Mouse (Mus musculus): Measurements from ENCODE around the gene Rasgrp2.
A peak's percentile ranks its signal among the peaks of the same experiment; 100 is the strongest.

The Rasgrp2 gene

DNA sequence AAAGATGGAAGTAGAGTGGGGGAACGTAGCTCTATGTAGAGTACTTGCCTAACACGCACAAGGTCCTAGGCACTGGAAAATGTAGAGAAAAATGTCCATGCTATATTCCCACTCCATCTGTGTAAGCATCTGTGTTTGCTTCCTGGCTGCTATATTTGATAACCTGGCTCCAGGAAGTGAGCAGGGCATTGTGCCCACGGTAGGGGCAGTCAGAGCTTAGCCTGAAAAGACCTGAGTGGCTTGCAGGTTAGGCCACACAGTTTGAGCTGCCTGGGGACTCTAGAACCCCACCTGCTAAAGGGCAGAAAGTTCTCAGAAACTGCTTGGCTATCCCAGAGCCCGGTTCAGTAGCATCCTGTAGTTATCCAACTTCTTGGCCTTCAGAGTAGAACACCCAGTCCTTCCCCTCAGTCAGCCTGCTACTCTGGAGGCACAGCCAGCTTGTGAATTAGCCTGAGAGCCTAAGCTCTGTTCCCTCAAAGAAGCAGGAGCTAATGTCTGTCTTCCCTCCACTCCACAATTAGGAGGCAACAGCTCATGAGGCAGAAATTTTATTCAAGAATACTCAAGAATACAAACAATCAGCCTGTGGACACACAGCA, 16.7 kb upstream of the Rasgrp2 start:
- DNase-seq (ENCODE audit: low spot score), result no peak

DNA sequence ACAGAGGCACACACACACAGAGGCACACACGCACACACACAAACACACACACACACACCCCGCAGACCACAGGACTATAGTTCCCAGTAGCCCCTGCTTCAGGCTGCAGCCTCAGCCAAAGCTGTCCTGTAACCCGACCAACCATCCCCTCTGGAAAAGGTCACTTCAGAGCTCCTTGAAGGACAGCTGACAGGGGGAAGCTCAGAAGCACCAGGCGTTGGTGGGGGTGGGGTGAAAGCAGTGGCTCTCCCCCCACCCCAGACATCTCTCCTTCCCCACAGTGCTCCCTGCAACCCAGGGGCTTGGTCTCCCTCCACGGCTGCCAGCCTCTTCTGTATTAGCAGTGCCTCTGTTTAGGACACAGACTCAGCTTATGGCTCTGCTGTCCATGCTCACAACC, 15.7 kb upstream of the Rasgrp2 start:
- DNase-seq (ENCODE audit: low spot score), result no peak

DNA sequence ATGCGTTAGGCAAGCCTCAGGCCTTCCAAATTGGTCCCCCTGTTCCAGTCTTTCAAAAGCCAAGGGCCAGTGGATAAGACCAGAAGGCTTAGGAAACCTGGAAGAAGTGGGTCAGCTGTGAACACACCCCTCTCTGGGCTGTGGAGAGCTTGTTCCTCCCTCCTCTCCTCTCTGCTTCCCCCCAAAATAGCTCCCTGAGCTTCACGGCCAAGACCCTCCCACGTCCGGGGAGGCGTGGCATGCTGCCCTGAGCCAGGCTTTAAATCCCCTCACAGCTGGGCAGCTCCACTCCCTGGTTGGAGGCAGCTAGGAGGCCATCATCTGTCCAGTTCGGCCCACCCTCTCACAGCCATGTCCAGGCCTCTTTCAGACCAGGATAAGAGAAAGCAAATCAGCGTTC, 15.0 kb upstream of the Rasgrp2 start, which contains the start of gene Pygm:
Gene Pygm (plus strand): TSS at position 272 of the 400 bp plus-strand sequence.
- DNase-seq (ENCODE audit: low spot score), result no peak

DNA sequence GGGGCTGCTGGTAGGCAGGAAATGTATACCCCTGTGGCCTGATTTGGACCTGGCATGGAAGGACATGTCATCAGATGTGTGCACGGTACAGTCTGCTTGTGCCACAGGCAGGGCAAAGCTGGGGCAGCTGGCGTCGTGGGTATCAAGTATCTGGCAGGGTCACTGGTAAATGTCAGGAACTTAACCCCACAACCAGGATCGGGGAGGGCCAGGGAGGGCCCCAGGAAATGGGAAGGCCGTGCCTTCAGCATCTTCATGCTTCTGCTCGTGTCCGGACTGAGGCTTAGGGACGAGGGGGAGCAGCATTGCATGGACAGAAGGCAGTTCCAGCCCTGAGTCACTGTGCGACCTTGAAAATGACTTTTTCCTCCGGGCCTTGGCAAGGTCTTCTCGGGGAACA, 14.2 kb upstream of the Rasgrp2 start:
- DNase-seq (ENCODE audit: low spot score), result no peak

DNA sequence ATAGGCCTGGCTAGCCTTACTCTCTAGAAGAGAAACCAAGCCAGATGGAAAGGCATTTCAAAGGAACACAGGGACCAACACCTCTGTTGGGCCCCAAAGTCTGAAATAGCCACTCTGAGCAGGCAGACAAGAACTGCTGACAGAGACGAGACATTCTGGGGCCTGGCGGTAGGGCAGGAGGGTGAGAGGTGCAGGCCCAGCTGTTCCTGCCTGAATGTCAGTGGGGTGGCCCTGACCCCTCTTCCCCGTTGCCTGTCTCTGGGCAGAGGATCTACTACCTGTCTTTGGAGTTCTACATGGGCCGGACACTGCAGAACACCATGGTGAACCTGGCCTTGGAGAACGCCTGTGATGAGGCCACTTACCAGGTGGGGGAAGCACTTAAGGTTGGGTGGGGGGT, 13.7 kb upstream of the Rasgrp2 start:
- DNase-seq (ENCODE audit: low spot score), result no peak

DNA sequence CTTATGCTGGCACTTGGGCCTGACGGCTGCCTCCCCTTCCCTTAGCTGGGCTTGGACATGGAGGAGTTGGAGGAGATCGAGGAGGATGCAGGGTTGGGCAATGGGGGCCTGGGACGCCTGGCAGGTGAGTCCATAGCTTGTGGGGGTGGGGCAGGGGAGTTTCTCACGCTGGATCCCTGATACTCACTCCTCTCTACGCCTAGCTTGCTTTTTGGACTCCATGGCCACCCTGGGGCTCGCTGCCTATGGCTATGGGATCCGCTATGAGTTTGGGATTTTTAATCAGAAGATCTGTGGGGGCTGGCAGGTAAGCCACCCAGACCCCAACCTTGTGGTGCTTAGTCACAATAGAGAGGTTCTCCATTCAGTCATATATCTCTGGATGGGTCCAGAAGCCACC, 13.3 kb upstream of the Rasgrp2 start:
- no peak for DNase-seq (ENCODE audit: low spot score)

DNA sequence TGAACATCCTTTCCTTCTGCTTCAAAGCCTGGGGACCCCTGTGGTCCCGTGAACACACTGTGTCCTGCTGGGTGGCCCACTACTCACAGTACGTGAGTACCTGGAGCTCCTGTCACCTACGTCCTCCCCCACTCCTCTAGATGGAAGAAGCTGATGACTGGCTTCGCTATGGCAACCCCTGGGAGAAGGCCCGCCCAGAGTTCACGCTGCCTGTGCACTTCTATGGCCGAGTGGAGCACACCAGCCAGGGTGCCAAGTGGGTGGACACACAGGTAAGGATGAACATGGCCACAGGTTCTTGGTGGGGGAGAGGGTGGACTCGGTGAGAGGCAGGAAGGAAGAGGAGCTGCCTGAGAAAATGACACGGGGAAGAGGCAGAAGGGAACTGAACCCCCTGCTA, 12.9 kb upstream of the Rasgrp2 start:
- DNase-seq (ENCODE audit: low spot score), result no peak

DNA sequence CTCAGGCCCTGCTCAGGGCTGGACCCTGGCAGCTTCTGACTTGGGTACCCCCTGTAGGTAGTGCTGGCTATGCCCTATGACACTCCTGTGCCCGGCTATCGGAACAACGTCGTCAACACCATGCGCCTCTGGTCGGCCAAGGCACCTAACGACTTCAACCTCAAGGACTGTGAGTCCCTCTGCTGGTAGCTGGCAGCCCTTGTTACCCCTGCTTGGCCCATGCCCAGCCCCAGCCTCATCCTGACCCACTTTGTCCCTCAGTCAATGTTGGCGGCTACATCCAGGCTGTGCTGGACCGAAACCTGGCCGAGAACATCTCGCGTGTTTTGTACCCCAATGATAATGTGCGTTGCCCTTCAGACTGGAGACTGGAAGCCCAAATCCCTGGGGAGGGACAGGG, 11.1 kb upstream of the Rasgrp2 start:
- DNase-seq (ENCODE audit: low spot score), result no peak

DNA sequence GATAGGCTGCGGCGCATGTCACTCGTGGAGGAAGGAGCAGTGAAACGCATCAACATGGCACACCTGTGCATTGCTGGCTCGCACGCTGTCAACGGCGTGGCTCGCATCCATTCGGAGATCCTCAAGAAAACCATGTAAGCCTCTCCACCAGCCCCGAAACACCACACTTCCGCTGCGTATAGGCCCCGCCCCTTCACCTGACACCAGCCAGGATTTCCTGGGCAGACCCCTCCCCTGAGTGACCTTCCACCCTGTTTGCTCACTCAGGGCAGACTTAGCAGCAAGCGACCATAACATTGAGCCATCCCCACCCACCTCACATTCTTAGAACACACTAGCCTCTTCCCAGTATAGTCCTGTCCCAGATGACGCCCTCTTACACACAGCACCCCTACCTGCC, 9.3 kb upstream of the Rasgrp2 start:
- DNase-seq (ENCODE audit: low spot score), result no peak

DNA sequence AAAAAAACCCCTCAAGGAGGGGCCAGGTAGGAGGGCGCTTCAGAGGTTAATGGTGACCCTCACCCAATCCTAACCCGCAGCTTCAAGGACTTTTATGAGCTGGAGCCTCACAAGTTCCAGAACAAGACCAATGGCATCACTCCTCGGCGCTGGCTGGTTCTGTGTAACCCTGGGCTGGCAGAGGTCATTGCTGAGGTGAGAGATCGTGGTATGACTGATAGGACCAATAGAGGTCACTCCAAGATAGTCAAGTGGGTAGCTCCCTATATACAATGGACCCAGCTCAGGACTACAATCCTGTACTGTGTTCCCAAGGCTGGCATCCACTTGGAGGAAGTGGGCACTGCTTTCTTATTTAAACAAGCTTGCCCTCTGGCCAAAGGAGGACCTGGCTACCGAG, 8.9 kb upstream of the Rasgrp2 start:
- DNase-seq (ENCODE audit: low spot score), result no peak

DNA sequence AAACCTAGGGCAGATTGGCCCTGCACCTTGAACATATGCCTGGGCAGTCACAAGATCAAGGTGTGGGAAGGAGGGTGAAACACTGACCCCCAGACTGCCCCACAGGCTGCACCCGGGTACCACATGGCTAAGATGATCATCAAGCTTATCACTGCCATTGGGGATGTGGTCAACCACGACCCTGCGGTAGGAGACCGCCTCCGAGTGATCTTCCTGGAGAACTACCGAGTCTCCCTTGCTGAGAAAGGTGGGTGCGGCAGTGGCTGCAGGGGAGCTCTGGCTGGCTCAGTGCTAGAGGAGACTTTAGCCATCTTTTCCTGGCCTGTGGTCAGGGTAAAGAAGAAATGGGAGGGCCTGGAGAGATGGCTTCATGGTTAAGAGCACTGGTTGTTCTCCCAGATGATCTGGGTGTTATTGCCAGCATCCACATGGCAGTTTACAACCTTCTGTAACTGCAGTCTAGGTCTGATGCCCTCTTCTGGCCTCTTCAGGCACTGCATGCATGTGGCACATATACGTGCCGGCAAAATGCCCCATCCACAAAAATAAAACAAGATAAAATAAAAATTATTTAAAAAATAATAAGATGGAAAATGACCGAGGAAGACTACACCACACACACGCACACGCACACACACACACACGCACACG, 6.3 kb upstream of the Rasgrp2 start:
- no peak for DNase-seq (ENCODE audit: low spot score)

DNA sequence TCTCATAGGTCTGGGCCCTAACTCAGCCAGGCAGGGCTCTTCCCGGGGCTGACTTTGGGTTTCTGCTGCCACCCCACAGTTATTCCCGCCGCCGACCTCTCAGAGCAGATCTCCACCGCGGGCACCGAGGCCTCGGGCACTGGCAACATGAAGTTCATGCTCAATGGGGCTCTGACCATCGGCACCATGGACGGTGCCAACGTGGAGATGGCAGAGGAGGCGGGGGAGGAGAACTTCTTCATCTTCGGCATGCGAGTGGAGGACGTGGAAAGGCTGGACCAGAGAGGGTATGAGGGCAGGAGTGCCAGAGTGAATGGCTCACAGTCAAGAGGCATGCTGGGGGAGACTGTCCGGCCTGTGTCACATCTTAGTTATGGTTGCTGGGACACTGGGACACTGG, 5.5 kb upstream of the Rasgrp2 start:
- DNase-seq (ENCODE audit: low spot score), result no peak

DNA sequence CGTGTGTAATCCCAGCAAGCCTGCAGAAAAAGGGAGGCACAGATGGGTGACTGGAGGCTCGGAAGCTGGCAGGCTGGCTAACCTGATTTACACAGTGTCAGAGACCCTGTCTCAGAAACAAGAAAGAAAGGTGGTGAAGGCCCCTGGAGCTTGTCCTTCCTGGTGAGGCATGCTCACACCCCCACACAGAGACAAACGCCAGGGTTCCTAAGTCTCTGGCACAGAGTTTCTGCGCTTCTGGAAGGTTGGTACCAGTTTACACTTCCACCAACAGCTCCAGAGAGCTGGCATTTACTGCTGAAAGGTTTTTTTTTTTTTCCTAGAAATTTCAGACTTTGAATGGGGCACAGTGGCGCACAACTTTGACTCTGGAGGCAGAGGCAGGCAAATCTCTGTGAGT, 2.9 kb upstream of the Rasgrp2 start:
- DNase-seq (ENCODE audit: low spot score), result no peak

DNA sequence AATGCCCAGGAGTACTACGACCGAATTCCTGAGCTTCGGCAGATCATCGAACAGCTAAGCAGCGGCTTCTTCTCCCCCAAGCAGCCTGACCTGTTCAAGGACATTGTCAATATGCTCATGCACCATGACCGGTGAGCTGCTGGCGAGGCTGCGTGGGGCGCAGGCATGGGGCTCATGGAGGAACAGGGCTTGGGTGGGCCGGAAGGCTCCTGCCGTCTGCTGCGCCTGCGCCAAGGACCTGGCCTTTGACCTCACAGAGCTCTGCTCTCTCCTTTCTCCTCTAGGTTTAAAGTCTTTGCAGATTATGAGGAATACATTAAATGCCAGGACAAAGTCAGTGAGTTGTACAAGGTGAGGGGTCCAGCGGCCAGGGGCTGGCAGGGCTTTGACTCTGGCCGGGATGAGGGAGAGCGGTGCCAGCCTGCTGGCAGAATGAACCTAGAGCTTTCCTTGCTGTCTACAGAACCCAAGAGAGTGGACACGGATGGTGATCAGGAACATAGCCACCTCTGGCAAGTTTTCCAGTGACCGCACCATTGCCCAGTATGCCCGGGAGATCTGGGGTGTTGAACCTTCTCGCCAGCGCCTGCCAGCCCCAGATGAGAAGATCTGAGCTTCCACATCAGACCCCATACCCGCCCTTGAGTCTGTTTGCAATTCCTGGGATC, 1.4 kb upstream of the Rasgrp2 start:
- no peak for DNase-seq (ENCODE audit: low spot score)

DNA sequence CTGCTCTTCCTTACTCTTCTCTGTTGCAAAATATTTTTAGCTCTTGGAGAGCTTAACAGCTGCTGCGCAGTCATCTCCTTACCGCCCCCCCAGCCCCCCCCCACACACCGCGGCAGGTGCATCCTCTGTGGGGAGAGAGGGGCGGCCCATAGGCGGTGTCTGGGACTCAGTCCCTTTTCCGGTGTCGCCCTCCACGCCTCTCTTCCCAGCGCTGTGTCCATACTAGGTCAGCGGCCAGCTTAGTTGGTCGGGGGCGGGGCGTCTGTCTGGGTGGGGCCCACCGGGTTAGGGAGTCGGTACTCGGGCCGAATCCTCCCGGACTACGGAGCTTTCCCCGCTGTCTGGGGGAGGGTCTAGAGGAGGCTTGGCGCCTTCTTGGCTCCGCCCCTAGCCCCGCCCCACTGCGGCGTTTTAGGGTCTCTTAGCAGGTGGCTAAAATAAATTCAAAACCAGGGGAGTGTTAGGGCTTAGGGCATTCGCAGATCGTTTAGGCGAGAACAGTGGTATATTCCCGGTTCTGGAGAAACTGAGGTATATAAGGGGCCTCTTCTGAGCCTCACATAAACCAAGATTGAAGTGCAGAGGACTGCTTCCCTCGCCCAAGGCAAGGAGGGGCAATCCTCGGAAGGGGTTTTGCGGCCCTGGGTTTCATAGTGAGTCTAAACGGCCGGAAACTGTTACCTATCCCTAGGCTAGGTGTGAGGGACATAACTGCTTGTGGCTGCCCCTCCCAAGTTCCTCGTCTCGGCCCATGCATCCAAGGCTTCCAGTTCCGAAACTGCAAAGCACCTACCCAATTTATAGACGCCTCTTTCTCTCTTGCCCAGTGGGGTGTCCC, 474 bp upstream of the Rasgrp2 start:
- no peak for DNase-seq (ENCODE audit: low spot score)

DNA sequence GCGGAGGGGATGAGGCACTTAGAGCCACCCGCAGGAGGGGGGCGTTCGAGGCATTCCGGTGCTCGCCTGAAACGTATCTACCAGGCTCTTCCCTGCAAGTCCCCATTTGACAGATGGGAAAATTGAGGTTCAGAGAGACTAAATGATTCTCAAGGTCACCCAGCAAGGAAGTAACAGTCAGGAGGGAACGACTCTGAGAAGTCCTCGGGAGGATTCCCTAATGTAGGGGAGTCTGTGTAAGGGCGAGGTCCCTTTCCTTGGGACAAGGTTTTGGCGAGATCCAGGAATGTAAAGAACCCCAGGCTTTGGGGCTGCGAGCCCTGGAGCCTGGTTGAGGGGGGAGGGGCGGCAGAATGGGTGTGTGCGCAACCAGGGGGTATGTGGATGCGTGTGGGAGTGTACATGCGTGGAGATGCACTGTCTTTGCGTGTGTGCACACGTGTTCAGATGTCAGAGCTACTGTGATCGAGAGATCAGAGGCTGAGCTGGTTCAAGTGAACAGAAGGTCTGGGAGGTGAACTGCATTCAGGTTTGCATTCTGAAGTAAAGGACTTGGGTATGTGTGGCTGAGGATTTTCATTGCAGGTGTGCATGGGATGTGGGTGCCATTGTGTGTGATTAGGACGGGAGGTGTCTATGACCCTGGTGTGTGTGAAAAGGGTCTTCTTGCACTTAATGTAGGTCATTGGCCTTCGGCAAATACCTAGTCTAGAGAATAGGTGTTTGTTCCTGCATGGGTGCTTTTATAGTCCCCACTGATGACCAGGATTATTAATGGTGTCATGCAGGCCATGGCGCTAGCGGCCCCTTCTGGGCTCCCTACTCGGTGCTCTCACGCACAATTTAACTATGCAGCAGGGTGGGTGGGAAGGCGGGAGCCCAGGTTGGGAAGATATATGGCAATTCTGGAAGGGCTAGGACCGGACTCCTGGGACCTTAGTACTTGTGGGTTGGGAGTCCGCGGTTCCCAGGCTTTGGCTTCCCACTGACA, 1.3 kb downstream of the Rasgrp2 start:
- DNase-seq (ENCODE audit: low spot score), result no peak

DNA sequence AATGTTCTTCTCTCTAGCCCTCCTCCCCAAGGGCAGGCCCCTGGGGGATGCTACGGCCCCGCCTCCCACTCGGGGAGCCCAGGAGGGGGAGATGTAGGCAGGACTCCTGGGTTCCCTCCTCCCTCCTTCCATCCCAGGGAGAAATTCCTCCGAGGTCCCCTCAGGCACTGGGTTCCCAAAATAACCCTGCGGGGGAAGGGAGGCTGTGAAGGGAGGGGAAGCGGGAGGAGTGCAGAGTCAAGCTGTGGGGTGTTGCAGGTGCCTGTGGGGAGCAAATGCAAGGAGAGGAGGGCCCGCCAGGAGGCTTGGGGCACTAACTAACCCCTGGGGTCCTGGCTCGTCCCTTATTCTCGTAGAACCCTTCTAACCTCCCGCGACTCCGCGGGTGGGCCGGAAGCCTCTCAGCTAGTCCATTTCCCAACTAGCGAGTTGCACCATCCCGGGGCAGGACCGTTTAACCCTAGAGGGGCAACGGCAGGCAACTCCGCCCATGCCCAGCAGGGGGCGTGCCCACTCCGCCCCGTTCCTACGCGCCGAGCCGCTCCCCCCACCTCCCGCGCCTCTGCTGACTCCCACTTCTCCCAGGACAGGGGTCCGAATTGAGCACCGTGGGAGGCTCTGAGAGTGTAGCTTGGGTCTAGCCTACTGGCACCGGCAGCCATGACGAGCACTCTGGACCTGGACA, 2.1 kb downstream of the Rasgrp2 start:
- DNase-seq (ENCODE audit: low spot score), result peak; percentile 58

DNA sequence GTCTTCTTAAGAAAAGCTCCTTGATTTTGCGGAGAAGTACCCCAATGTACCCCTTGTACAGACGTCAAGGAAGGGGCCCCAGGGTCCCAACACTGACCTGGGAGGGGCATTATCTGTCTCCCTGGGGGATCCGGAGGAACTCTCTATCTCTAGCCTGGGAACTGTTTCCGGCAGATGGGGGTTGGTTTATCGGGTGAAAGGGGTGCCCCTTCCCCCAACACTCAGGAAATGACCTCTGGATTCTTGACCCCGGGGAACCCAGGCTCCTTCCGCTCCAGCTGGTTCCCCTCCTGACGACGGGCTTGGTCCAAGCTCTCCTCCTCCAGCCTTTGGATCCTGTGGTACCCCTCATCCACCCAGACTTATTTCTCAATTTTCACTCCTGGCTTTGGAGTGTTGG, 2.8 kb downstream of the Rasgrp2 start:
- DNase-seq (ENCODE audit: low spot score), result no peak

DNA sequence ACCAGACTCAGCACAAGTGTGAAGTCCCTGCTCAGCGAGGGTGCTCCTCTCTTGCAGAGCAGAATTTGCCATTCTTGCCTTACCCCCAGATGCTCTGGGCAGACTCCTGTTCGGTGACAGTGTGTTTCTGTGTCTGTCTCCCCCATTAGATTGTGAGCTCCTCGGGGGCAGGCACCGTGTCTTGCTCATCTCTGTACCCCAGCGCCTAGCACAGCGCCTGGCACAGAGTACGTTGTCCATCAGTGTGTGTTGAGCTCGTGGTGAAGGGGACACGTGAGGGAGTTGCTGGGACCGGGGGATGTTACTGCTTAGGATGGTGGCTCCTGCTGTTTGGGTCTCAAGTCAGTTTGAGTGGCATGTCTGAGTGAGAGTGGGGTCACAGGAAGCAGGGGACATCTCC, 4.7 kb downstream of the Rasgrp2 start:
- DNase-seq (ENCODE audit: low spot score), result no peak

DNA sequence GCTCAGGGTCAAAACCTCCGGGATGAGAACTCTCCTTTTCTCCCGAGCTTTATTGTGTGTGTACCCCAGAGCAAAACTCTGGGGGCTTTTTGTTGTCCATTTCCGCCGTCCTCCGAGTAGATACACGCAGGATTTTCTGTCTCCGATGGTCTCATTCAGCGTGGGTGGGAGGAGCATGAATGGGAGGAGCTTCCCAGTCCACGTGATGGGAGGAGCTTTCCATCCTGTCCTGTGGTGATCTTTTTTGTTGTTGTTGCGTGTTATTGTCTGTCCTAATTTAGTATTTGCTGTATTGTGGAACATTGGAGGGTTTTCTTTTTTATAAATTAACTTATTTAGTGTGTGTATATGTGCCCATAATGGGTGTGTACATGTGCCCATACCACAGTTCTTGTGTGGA, 6.3 kb downstream of the Rasgrp2 start:
- DNase-seq (ENCODE audit: low spot score), result no peak

DNA sequence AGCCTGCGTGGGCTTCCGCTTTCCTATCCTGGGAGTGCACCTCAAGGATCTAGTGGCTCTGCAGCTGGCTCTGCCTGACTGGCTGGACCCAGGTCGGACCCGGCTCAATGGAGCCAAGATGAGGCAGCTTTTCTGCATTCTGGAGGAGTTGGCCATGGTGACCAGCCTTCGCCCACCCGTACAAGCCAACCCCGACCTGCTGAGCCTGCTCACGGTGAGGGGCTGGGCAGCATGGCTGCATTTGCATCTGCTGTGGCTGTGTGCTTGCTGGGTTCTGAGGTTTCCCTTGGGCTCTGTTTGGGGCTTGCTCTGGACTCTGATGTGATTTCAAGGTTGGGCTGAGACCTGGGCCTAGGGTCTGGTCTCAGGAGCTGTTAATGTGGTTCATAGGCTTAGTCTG, 8.0 kb downstream of the Rasgrp2 start:
- no peak for DNase-seq (ENCODE audit: low spot score)

Measured in MN1 (cell line).